Mouse (Mus musculus): ENCODE measurements around the gene Zmiz1.

DNA sequence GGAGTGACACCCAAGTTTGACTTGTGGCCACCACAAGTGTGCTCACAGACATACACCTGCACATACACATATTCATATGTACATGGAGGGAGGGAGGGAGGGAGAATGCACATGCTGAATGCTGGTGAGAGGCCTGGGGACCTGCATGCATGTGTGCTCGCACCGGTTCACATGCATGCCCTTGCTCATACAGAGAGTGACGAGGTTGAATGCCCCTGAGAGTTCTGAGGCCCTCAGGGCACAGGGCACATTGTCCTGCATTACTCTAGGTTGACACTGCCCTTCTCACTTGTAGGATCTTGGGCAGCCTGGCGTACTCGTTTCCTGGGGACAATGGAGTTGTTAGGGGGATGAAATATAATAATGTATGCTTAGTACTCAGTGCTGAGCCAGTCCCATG, 23.4 kb downstream of the Zmiz1 start:
- TF ChIP-seq CTCF (IDR thresholded peaks at IDR 0.05) (no peak), EP300 (IDR thresholded peaks at IDR 0.05) (no peak)
